Mouse (Mus musculus): ENCODE measurements around the gene Elfn1. TPM values are rescaled to one million over a fixed set of nuclear protein-coding genes. Genes with fewer than 3 reads are reported as not detected.

The Elfn1 gene
- polyA plus RNA-seq, 1 experiment from 2014 or later = 0.73 TPM

DNA sequence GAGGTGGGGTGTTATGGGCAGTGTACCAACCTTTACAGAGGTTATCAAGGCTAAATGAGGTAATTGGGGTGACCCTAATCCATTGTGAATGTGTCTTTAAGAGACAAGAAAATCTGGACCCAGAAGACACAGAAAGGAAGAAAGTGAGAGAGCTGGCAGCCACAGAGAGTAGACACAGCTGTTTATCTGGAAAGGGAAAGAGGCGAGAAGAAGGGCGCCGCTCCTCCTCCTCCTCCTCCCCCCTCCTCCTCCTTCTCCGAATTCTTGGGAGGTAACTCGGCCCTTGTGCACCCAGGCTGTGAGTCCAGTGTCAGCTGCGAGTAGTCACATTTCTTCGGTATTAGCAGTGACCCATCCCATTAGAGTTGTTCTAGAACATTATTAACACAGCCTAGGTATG is 8.7 kb upstream of the Elfn1 start:
- WGBS = 35% methylated on average over 7 of the region's 7 CpGs
- DNase-seq (ENCODE audit: low spot score) = no peak
- H3K4me3 ChIP-seq = no peak overlapping the region
- H3K4me1 ChIP-seq = no peaks in the 10 kb centered on the region
- no peak overlapping the region for H3K27ac ChIP-seq
- H3K36me3 ChIP-seq = no peaks in the 10 kb centered on the region
- no peaks in the 10 kb centered on the region for H3K9me3 ChIP-seq
- H3K27me3 ChIP-seq (ENCODE audit: insufficient read depth, poor library complexity, severe bottlenecking) = peaks cover 46% of the 10 kb centered on the region

- H3K36me3 ChIP-seq = no peaks in the 10 kb centered on the region
- WGBS = 68% methylated on average over 5 of the region's 5 CpGs
- no peaks in the 10 kb centered on the region for H3K9me3 ChIP-seq
- H3K4me3 ChIP-seq = no peak overlapping the region
- peaks cover 33% of the 10 kb centered on the region for H3K4me1 ChIP-seq
- no peak overlapping the region for H3K27ac ChIP-seq
- H3K27me3 ChIP-seq (ENCODE audit: insufficient read depth, poor library complexity, severe bottlenecking) = peaks cover 70% of the 10 kb centered on the region
- no peak for DNase-seq (ENCODE audit: low spot score)
Observed at GRCm38 (mm10) chr5:139905121-139905520, 2.6 kb upstream of the Elfn1 start.

GRCm38 (mm10) chr5:139906507-139906906 is 1.2 kb upstream of the Elfn1 start:
- H3K4me3 ChIP-seq = no peak overlapping the region

GRCm38 (mm10) chr5:139907241-139907640 is 502 bp upstream of the Elfn1 start:
- no peak overlapping the region for H3K27ac ChIP-seq
- no peak for DNase-seq (ENCODE audit: low spot score)
- H3K27me3 ChIP-seq (ENCODE audit: insufficient read depth, poor library complexity, severe bottlenecking) = peaks cover 84% of the 10 kb centered on the region
- 1% methylated on average over 19 of the region's 19 CpGs for WGBS
- H3K4me1 ChIP-seq = peaks cover 49% of the 10 kb centered on the region
- H3K9me3 ChIP-seq = no peaks in the 10 kb centered on the region
- peak overlapping the region; percentile 75 for H3K4me3 ChIP-seq
- no peaks in the 10 kb centered on the region for H3K36me3 ChIP-seq

More at GRCm38 (mm10) chr5:139906507-139906906, 1.2 kb upstream of the Elfn1 start:
- Histone ChIP-seq H3K27ac (no peak overlapping the region), H3K9me3 (no peaks in the 10 kb centered on the region), H3K27me3 (ENCODE audit: insufficient read depth, poor library complexity, severe bottlenecking) (peaks cover 77% of the 10 kb centered on the region), H3K4me1 (peaks cover 41% of the 10 kb centered on the region), H3K36me3 (no peaks in the 10 kb centered on the region)
- 26% methylated on average over 9 of the region's 9 CpGs for WGBS
- no peak for DNase-seq (ENCODE audit: low spot score)

GRCm38 (mm10) chr5:139908243-139908810 is 584 bp downstream of the Elfn1 start:
- Histone ChIP-seq H3K4me3 (peak overlapping the region; percentile 75), H3K9me3 (no peaks in the 10 kb centered on the region), H3K4me1 (peaks cover 59% of the 10 kb centered on the region), H3K36me3 (no peaks in the 10 kb centered on the region), H3K27ac (peak overlapping the region; percentile 74), H3K27me3 (ENCODE audit: insufficient read depth, poor library complexity, severe bottlenecking) (peaks cover 92% of the 10 kb centered on the region)
- DNase-seq (ENCODE audit: low spot score) = no peak
- 1% methylated on average over 74 of the region's 78 CpGs for WGBS

- Histone ChIP-seq H3K36me3 (no peaks in the 10 kb centered on the region), H3K9me3 (no peaks in the 10 kb centered on the region), H3K27ac (peak overlapping the region; percentile 74), H3K4me1 (peaks cover 59% of the 10 kb centered on the region), H3K4me3 (peak overlapping the region; percentile 75), H3K27me3 (ENCODE audit: insufficient read depth, poor library complexity, severe bottlenecking) (peaks cover 99% of the 10 kb centered on the region)
- WGBS = under 1% methylated on average over 50 of the region's 50 CpGs
- no peak for DNase-seq (ENCODE audit: low spot score)
Observed at GRCm38 (mm10) chr5:139908811-139909627, 1.3 kb downstream of the Elfn1 start.

DNA sequence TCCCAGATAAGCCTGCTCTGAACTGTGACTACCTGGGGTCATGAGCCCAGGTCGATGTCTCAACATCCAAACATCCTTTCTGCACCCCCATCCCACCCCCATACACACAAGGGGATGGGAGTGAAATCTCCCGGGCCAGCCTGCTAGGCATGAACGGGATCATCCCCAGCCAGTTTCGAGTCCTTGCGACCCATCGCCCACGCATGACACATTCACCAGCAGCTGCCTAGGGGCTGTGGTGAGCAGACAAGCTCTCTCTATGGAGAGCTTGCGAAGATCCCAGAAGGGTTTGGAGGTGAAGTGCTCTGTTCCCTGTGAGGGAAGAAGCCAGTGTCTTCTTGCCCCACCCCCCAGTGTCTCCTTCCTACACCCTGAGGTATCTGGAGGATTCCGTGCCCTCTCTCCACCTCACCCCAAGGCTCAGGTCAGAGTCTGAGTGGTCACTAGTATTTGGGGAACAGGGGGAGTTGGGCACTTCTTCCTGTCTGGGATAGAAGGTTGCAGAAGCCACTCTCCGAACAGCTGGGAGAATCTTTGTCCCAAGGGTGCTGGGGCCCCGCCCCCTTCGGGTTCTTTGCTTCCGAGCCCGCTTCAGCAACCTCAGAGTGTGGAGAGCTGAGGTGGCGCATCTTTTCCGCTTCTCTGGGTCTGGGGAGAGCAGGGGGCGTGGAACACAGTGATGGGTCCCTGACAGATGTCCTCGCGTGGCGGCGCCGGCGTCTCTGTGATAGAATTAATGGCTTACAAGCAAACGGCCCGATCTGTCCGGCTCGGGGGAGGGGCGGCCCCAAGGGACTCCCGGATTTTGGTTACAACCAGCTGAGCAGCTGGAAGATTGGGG is 2.2 kb downstream of the Elfn1 start:
- Histone ChIP-seq H3K9me3 (no peaks in the 10 kb centered on the region), H3K4me3 (peak overlapping the region; percentile 29), H3K36me3 (no peaks in the 10 kb centered on the region), H3K27me3 (ENCODE audit: insufficient read depth, poor library complexity, severe bottlenecking) (peaks cover 100% of the 10 kb centered on the region), H3K27ac (no peak overlapping the region), H3K4me1 (peaks cover 59% of the 10 kb centered on the region)
- WGBS = 2% methylated on average over 29 of the region's 29 CpGs
- no peak for DNase-seq (ENCODE audit: low spot score)

DNA sequence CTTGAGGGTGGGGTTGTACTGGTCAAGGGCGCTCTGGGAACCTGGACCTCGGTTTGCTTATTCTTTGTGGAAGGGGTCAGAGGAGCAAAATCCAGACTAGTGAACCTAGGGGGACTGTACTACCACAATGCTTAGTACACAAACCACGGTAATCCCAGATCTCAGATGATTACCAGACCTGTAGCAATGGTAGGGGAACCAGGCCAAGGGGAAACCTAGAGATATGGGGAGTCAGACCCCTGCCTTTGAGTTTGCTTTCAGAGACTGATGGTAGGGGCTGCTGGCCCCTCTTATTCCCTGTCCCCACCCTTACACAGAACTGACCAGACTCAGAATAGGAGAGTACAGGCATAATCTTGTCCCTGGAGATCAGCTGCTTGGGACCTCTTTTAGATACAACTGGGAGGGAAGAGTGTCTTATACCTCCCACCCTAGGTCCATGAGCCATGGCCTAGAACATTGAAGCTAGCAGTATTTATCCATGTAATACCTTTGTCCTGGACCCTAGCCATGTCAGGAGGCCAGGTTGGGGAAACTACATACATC is 3.1 kb downstream of the Elfn1 start:
- Histone ChIP-seq H3K4me3 (peak overlapping the region; percentile 29; the same call in 1 of the 2 replicates), H3K27me3 (ENCODE audit: insufficient read depth, poor library complexity, severe bottlenecking) (peaks cover 100% of the 10 kb centered on the region), H3K36me3 (no peaks in the 10 kb centered on the region), H3K4me1 (peaks cover 59% of the 10 kb centered on the region), H3K9me3 (no peaks in the 10 kb centered on the region), H3K27ac (no peak overlapping the region)
- DNase-seq (ENCODE audit: low spot score) = no peak
- WGBS = 9% methylated on average over 3 of the region's 3 CpGs

DNA sequence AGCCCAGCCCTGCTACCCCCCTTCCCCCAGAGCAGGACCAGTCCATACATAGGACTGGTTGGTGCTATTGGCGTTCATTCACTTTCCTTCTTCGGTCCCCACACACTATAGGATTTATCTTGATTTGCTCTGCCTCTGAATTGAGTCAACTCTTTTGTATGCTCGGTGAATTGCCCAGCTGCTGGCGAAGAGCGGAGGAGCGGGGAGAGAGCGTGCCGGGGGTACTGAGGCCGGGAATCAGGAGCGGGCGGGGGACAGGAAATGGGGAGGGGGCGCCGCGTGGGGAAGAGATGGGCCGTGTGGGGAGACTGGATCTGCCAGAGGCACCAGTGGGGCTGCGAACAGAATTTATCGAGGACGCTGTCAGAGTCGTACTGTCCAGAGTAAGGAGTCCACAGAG is 3.8 kb downstream of the Elfn1 start:
- Histone ChIP-seq H3K4me3 (peak overlapping the region; percentile 65), H3K9me3 (no peaks in the 10 kb centered on the region), H3K27ac (no peak overlapping the region), H3K36me3 (no peaks in the 10 kb centered on the region), H3K4me1 (peaks cover 59% of the 10 kb centered on the region), H3K27me3 (ENCODE audit: insufficient read depth, poor library complexity, severe bottlenecking) (peaks cover 100% of the 10 kb centered on the region)
- no peak for DNase-seq (ENCODE audit: low spot score)
- WGBS = 3% methylated on average over 19 of the region's 19 CpGs

- no peak for DNase-seq (ENCODE audit: low spot score)
- Histone ChIP-seq H3K4me1 (peaks cover 56% of the 10 kb centered on the region), H3K9me3 (no peaks in the 10 kb centered on the region), H3K4me3 (peak overlapping the region; percentile 65), H3K27ac (peak overlapping the region; percentile 42), H3K27me3 (ENCODE audit: insufficient read depth, poor library complexity, severe bottlenecking) (peaks cover 100% of the 10 kb centered on the region), H3K36me3 (no peaks in the 10 kb centered on the region)
- WGBS = under 1% methylated on average over 35 of the region's 64 CpGs
Observed at GRCm38 (mm10) chr5:139912121-139912771, 4.5 kb downstream of the Elfn1 start.

- no peak overlapping the region for H3K4me3 ChIP-seq
- H3K9me3 ChIP-seq = no peaks in the 10 kb centered on the region
- 65% methylated on average over 11 of the region's 11 CpGs for WGBS
- no peak overlapping the region for H3K27ac ChIP-seq
- no peak for DNase-seq (ENCODE audit: low spot score)
- H3K36me3 ChIP-seq = no peaks in the 10 kb centered on the region
- H3K27me3 ChIP-seq (ENCODE audit: insufficient read depth, poor library complexity, severe bottlenecking) = peaks cover 49% of the 10 kb centered on the region
- no peaks in the 10 kb centered on the region for H3K4me1 ChIP-seq
Observed at GRCm38 (mm10) chr5:139921666-139922065, 13.9 kb downstream of the Elfn1 start.

- no peak overlapping the region for H3K4me3 ChIP-seq
- H3K9me3 ChIP-seq = no peaks in the 10 kb centered on the region
- no peaks in the 10 kb centered on the region for H3K36me3 ChIP-seq
- peaks cover 42% of the 10 kb centered on the region for H3K27me3 ChIP-seq (ENCODE audit: insufficient read depth, poor library complexity, severe bottlenecking)
- no peak for DNase-seq (ENCODE audit: low spot score)
- no peaks in the 10 kb centered on the region for H3K4me1 ChIP-seq
- WGBS = 88% methylated on average over 8 of the region's 8 CpGs
- H3K27ac ChIP-seq = no peak overlapping the region
Observed at GRCm38 (mm10) chr5:139923867-139924266, 16.1 kb downstream of the Elfn1 start.
